Mouse (Mus musculus) lung, postnatal 0 days (tissue): ENCODE measurements around the gene Mcemp1.

Source experiments
- CTCF ChIP-seq: IDR thresholded peaks from 2 replicates; pipeline ENCODE4 v1.5.1; 2016; ENCODE audit warnings: antibody characterized with exemption, mild to moderate bottlenecking
- EP300 ChIP-seq: IDR thresholded peaks from 2 replicates; pipeline ENCODE4 v1.6.1; 2016; ENCODE audit warnings: antibody characterized with exemption, mild to moderate bottlenecking, control low read depth

DNA sequence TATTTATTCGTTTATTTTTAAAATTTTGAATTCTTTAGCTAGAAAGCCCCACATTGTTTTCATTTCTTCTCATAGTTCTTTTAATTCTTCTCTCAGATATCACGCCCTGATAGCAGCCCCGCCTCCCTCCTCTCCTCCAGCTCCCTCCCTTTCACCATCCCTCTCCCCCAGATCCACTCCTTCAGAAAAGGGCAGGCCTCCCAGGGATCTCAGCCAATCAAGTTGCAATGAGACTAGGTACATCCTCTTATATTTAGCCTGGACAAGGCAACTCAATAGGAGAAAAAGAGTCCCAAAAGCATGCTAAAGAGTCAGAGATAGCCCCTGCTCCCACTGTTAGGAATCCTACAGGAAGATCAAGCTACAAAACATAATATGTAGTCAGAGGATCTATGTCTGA, 9.1 kb downstream of the Mcemp1 start:
- no peak for TF ChIP-seq CTCF
- no peak for TF ChIP-seq EP300
